Mouse (Mus musculus): ENCODE data around the gene Wasf2.

- no peak for TF ChIP-seq CTCF (IDR thresholded peaks at IDR 0.05; ENCODE audit: low read depth, low read length)
- TF ChIP-seq POLR2A (IDR thresholded peaks at IDR 0.05; ENCODE audit: borderline replicate concordance, low read depth, low read length): no peak
Measured at GRCm38 (mm10) chr4:133162196-133162595, 31.9 kb downstream of the Wasf2 start.
